Mouse (Mus musculus) ovary, adult 18-20 months (tissue): ENCODE data around the gene Kitl.

Experiments
- DNase-seq: peaks from one replicate; pipeline ENCODE4 v3.0.0; 2022; ENCODE audit warnings: low spot score, mixed read lengths

Kitl gene

DNA sequence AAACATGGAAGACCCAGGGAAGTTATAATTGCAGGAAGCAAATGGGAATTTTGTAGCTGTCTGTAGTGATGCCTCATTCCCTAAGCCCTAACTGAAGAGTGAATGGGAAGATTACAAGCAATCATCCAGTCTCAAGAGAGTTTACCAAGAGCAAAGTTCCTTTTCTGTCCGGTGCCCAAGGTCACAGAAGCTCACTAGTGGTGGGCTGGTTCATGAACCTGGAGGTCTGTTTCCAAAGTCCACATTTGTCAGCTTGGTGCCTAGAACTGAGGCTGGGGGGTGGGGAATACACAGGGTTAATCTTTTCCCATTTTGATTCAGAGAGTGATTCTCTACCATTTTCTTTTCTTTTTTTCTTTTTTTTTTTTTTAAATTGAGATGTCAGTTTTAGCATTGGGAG is 11.3 kb downstream of the Kitl start:
- DNase-seq = no peak

GRCm38 (mm10) chr10:100030385-100030784 is 15.0 kb downstream of the Kitl start:
- DNase-seq = no peak

- DNase-seq = no peak
Measured at GRCm38 (mm10) chr10:100030980-100031516, 15.6 kb downstream of the Kitl start.

- no peak for DNase-seq
Measured at GRCm38 (mm10) chr10:100031631-100032030, 16.2 kb downstream of the Kitl start.

- DNase-seq = no peak
Measured at GRCm38 (mm10) chr10:100032566-100032965, 17.1 kb downstream of the Kitl start.

DNA sequence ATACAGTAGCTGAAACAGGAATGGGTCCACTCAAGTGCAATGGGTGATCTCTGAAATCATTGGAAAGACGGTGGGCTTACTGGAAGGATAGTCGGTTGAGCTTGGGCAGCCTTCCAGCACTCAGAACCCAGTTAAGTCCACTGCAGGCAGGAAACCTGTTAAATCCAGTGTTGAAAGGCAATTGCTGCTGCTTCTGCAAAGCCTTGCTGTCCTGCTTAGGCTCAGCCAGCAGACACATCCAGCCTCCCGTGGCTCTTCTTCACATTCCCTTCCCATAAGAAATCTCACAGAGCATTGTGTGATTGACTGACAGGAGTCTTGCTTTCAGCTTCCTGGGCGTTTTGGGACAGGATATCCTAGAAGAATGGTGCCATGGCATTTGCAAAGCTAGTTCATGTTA is 20.6 kb downstream of the Kitl start:
- DNase-seq = no peak

- DNase-seq = no peak
Measured at GRCm38 (mm10) chr10:100038342-100038898, 23.0 kb downstream of the Kitl start.

DNA sequence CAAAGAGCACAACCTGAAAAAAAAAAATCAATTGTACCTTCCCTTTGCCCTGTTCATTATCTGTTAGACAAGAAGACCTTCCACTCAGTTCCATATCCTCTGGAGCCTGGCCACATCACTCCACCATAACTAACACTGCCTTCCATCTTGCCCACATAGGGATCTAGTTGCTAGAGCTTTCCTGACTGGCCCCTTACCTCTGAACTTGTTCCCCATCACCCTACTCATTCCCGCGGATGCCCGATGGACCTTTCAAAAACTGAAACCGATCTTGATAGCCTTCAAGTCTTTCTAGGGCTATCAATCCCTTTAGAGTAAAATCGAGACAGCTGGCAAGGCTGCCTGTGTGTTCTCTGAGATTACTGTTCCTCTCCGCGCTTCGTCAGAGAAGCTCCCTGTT is 23.6 kb downstream of the Kitl start:
- DNase-seq = no peak

DNA sequence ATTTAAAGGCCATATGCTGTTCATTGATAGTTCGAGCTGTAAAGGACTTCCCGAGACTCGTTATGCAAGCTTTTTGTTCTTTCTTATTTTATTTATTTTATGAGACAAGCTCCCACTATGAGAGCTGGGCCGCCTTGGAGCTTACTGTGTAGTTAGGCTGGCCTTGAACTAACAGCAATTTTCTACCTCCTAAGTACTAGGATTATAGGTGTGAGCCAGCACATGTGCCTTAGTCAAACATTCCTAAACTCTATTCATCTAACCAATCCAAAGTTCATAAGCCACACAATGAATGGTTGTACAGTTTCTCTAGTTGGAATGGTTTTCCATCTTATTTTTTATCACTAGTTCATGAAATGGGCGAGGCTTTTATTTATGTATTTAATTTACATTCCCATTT is 28.3 kb downstream of the Kitl start:
- DNase-seq = no peak

- no peak for DNase-seq
Measured at GRCm38 (mm10) chr10:100044153-100044552, 28.7 kb downstream of the Kitl start.

- no peak for DNase-seq
Measured at GRCm38 (mm10) chr10:100051146-100051783, 35.8 kb downstream of the Kitl start.

DNA sequence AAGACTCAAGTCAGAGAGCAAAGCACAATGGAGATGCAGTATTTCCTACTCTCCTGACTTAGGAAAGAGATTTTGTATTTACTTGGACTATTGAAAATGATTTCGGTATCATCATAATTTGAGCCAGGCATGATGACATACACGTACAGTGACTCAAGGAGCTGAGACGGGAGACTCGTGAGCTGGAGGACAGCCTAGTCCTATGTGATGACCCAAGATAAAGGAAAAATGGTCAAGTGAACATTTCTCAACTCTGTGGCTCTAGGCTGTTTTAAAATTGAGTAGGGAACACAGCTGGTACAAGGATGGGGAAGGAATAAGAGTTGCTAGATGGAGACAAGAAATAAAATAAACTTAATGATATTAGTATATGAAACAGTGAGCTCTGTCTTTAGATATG is 37.0 kb downstream of the Kitl start:
- no peak for DNase-seq

DNA sequence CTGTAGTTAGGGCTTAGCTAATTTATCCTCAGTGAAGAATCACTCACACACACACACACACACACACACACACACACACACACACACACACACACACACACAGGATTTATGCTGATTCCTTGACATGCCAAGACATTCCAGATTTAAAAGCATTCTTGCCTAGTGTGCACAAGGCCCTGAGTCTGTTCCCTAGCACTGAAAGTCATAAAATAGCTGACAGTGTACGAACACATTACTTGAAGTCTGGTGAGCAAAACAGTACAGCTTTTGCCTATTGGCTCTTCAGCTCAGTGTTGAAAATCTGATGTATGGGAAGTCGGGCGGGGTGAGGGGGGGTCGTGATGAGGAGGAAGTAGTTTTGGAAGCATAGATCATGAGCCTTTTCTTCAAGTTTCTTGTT is 37.5 kb downstream of the Kitl start:
- DNase-seq = no peak

GRCm38 (mm10) chr10:100054006-100054405 is 38.6 kb downstream of the Kitl start:
- DNase-seq = no peak

GRCm38 (mm10) chr10:100055082-100055481 is 39.7 kb downstream of the Kitl start:
- DNase-seq = no peak

GRCm38 (mm10) chr10:100057106-100057623 is 41.7 kb downstream of the Kitl start:
- no peak for DNase-seq

DNA sequence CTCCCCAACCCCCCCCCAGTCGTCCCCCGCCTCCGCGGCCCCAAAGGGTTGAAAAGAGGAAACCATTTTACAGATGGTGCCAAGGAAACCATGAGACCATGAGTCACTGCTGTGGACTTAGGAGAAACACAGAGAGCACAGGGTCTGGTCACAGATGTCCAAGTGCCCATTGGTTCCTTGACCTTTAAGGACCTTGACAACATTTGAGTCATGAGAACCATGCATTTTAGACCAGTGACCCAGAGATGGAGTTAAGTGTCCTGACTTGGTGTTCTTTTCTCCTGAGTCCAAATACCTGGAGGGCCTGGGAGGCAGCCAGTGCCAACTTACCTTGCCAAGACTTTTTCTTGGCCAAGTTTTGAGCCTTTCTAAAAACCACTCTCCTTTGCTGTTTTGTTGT is 43.9 kb downstream of the Kitl start:
- no peak for DNase-seq

DNA sequence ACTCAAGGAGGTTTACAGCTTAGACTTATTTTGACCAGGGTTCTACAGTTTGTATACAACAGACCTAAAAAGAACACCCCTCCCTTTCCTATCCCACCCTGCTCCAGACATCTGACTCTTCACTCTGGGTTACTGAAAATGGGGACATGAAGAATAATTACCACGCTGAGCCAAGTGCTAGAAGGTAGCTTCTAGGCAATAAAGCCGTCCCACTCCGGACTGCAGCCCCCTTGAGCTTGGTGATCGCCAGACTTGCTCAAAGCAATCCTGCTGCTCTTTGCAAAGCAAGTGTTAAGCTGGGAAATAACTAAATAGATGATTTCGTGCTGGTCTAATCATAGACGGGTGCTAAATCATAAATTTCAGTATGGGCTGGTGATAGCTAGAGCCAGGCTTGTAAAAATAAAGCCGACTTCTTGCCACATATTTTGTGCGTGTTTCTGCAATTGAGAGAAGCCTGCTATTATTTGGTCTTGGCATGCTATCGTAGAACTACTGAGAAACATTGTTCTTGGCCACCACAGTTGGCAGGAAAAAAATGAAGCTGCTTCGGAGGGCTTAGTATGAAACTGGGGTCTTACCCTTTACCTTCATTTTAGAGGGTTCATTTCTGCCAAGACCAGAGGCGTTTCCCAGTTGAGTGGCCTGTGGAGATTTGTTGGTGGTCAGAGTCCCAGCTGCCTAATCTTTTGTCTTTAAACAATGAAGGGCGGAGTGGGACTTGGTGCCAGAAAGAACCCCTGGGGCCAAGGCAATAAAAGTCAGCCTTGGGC is 50.3 kb downstream of the Kitl start:
- no peak for DNase-seq

DNA sequence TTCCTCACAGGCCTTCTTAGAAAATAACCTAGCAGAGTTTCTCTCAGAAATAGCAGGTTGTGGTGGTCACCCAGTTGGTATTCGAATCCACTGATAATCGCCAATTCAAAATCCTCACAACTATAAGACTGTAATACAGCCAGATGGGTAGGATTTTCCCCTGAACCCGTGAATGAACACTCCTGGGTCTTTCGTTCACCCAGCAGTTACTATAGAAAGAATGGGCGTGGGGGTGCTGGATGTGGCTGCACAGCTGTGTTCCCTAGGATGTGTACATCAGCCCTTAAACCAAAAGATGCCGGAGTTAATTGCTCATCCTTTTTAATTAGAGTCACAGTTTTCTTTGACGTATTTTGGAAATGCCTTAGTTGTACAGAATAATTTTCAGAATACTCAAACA is 50.9 kb downstream of the Kitl start:
- DNase-seq = no peak

DNA sequence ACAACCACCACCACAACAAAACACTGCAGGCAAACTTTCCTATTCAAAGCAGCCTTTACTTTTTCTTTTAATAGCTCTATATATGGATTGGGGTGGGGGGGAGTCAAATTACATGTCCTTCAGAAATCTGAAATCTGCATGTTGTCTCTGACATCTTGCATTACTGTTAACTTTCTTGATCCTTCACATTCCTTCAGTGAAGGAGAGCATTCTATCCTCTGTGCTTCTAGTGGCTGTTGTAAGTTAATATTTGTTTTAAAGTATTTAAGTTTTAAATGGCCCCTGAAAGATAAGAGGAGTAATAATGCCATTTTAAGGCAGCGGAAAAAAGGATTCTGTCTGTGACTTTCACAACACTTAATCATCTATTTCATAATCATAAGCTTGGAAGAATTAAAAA is 57.2 kb downstream of the Kitl start:
- DNase-seq = no peak

- DNase-seq = no peak
Measured at GRCm38 (mm10) chr10:100073092-100073491, 57.7 kb downstream of the Kitl start.

- no peak for DNase-seq
Measured at GRCm38 (mm10) chr10:100101115-100101514, 85.7 kb downstream of the Kitl start.

GRCm38 (mm10) chr10:100111209-100111608 is 95.8 kb downstream of the Kitl start:
- DNase-seq = no peak
